Mouse (Mus musculus) neural tube, embryonic 14.5 days (tissue): Measurements from ENCODE around the gene Retnla. TPM values are rescaled to one million over a fixed set of nuclear protein-coding genes. Genes with fewer than 3 reads are reported as not detected.

Source experiments
- ATAC-seq: fragments of 200-750 bp; cut with Nextera tagmentation; 2 replicates; pipeline ENCODE4 v1.8.0; 2017; ENCODE audit warnings: low read depth, mild to moderate bottlenecking, moderate TSS enrichment, moderate library complexity
- H3K27ac ChIP-seq: fragments of 300-500 bp; sonication (generic); 2 replicates; pipeline ENCODE4 v1.5.1; 2014; ENCODE audit warnings: low read depth, mild to moderate bottlenecking, control low read depth, low read length, moderate library complexity, mixed read lengths
- H3K27me3 ChIP-seq: fragments of 300-500 bp; sonication (generic); 2 replicates; pipeline ENCODE4 v1.6.1; 2014; ENCODE audit warnings: low read length; ENCODE audit not compliant: control insufficient read depth, insufficient read depth
- H3K36me3 ChIP-seq: fragments of 300-500 bp; sonication (generic); 2 replicates; pipeline ENCODE4 v1.6.1; 2014; ENCODE audit warnings: low read length, mixed read lengths; ENCODE audit not compliant: control insufficient read depth, insufficient read depth
- H3K4me1 ChIP-seq: fragments of 300-500 bp; sonication (generic); 2 replicates; pipeline ENCODE4 v1.6.1; 2014; ENCODE audit warnings: low read length; ENCODE audit not compliant: control insufficient read depth, insufficient read depth
- H3K4me2 ChIP-seq: fragments of 300-500 bp; sonication (generic); 2 replicates; pipeline ENCODE4 v1.6.1; 2014; ENCODE audit warnings: mild to moderate bottlenecking, low read depth, low read length, control low read depth
- H3K4me3 ChIP-seq: fragments of 300-500 bp; sonication (generic); 2 replicates; pipeline ENCODE4 v1.5.1; 2014; ENCODE audit warnings: low read depth, low read length, control low read depth, mixed read lengths
- H3K9ac ChIP-seq: fragments of 300-500 bp; sonication (generic); replicated peaks from 2 replicates; pipeline ENCODE4 v1.6.1; 2014; ENCODE audit warnings: low read depth, mild to moderate bottlenecking, control low read depth, low read length, mixed read lengths
- H3K9me3 ChIP-seq: fragments of 300-500 bp; sonication (generic); 2 replicates; pipeline ENCODE4 v1.6.1; 2016; ENCODE audit warnings: low read length; ENCODE audit not compliant: control insufficient read depth
- WGBS: fragments of 180-500 bp; shearing (Covaris S2); extraction: QIAGEN DNeasy Blood & Tissue Kit; methylation state at CpG from one replicate; pipeline ENCODE4 v1.1.7; 2014; 5-methylcytosine and 5-hydroxymethylcytosine counted together
- polyA plus RNA-seq: library from polyadenylated mRNA; unstranded; fragments of >200 nt; fragmentation: Nextera tagmentation; extraction: Ambion mirVana; gene quantifications from 2 replicates; pipeline ENCODE4 v1.2.1, GENCODE M21; 2014

The Retnla gene
- polyA plus RNA-seq, 1 experiment from 2014 or later = not detected

DNA sequence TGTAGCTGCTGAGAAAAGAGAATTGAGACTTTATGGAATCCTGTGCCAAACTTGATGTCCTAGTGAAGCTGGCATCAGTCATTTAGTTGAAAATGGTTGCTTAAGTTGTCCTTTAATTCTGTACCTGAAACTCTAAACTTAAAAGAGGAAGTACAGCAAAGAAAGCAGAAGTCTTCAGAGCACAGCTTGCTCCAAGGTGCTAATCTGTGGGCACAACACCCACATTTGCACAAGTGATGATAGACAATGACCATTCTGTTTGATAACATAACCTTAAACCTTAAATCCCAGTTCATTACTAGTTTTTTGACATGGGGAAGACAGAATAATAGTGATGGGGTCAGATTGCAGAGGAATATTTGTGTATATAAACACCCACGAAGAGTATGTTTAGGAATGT lies 26.3 kb downstream of the Retnla start:
- no peak for ATAC-seq
- 89% methylated on average over 1 of the region's 1 CpGs for WGBS
- Histone ChIP-seq H3K27me3 (no peaks in the 10 kb centered on the region), H3K4me1 (no peaks in the 10 kb centered on the region), H3K27ac (no peak overlapping the region), H3K4me2 (no peak overlapping the region), H3K9ac (no peak overlapping the region), H3K4me3 (no peak overlapping the region), H3K36me3 (no peaks in the 10 kb centered on the region), H3K9me3 (no peaks in the 10 kb centered on the region)

- no peaks in the 10 kb centered on the region for H3K4me1 ChIP-seq
- no peaks in the 10 kb centered on the region for H3K36me3 ChIP-seq
- 72% methylated on average over 3 of the region's 3 CpGs for WGBS
- no peak for ATAC-seq
- H3K4me3 ChIP-seq = no peak overlapping the region
- no peaks in the 10 kb centered on the region for H3K9me3 ChIP-seq
- no peak overlapping the region for H3K4me2 ChIP-seq
- H3K9ac ChIP-seq = no peak overlapping the region
- no peak overlapping the region for H3K27ac ChIP-seq
- no peaks in the 10 kb centered on the region for H3K27me3 ChIP-seq
These were observed 27.3 kb downstream of the Retnla start for GRCm38 (mm10) chr16:48869671-48870070.

GRCm38 (mm10) chr16:48871754-48872153 lies 29.4 kb downstream of the Retnla start:
- Histone ChIP-seq H3K9me3 (no peaks in the 10 kb centered on the region), H3K4me3 (no peak overlapping the region), H3K36me3 (no peaks in the 10 kb centered on the region), H3K4me2 (no peak overlapping the region), H3K4me1 (no peaks in the 10 kb centered on the region), H3K27ac (no peak overlapping the region), H3K9ac (no peak overlapping the region), H3K27me3 (no peaks in the 10 kb centered on the region)
- ATAC-seq = no peak
- 92% methylated on average over 1 of the region's 1 CpGs for WGBS

GRCm38 (mm10) chr16:48872321-48872720 lies 30.0 kb downstream of the Retnla start, which contains the start of gene Retnlg:
Retnlg (plus strand) TSS chr16:48872621.
- H3K27me3 ChIP-seq = no peaks in the 10 kb centered on the region
- ATAC-seq = no peak
- H3K27ac ChIP-seq = no peak within 1 kb of the TSS
- WGBS = 88% methylated on average over 4 of the region's 4 CpGs
- H3K4me2 ChIP-seq = no peak within 1 kb of the TSS
- no peaks in the 10 kb centered on the region for H3K36me3 ChIP-seq
- H3K4me1 ChIP-seq = no peaks in the 10 kb centered on the region
- no peak within 1 kb of the TSS for H3K4me3 ChIP-seq
- H3K9ac ChIP-seq = no peak within 1 kb of the TSS
- no peaks in the 10 kb centered on the region for H3K9me3 ChIP-seq

GRCm38 (mm10) chr16:48890733-48891132 lies 48.4 kb downstream of the Retnla start:
- peak; percentile 38; the same call in 1 of the 2 replicates for ATAC-seq

More at GRCm38 (mm10) chr16:48890733-48891132, 48.4 kb downstream of the Retnla start:
- WGBS = 39% methylated on average over 2 of the region's 2 CpGs
- no peaks in the 10 kb centered on the region for H3K36me3 ChIP-seq
- no peak overlapping the region for H3K4me3 ChIP-seq
- H3K27ac ChIP-seq = no peak overlapping the region
- H3K9me3 ChIP-seq = no peaks in the 10 kb centered on the region
- H3K4me1 ChIP-seq = no peaks in the 10 kb centered on the region
- H3K9ac ChIP-seq = no peak overlapping the region
- no peak overlapping the region for H3K4me2 ChIP-seq
- no peaks in the 10 kb centered on the region for H3K27me3 ChIP-seq

Other genes starting within 250 kb of the Retnla start
- gene Trat1, start 70.5 kb upstream of the Retnla start, polyA plus RNA-seq = 0.14 and 0.33 TPM in 2 replicates
- not detected in 2 replicates for gene Retnlb, start 25.7 kb upstream of the Retnla start, polyA plus RNA-seq
- not detected in 2 replicates for gene Retnlg, start 30.1 kb downstream of the Retnla start, polyA plus RNA-seq
- gene Dzip3, start 151.6 kb downstream of the Retnla start, polyA plus RNA-seq = 85.6 and 88.8 TPM in 2 replicates
- 5.8 TPM in 2 replicates for gene Cip2a, start 151.6 kb downstream of the Retnla start, polyA plus RNA-seq
- gene Myh15, start 214.9 kb downstream of the Retnla start, polyA plus RNA-seq = 0.11 and 0.15 TPM in 2 replicates